Mouse (Mus musculus) hindbrain, embryonic 16.5 days (tissue): ENCODE measurements around the gene Glp2r. TPM values are rescaled to one million over a fixed set of nuclear protein-coding genes. Genes with fewer than 3 reads are reported as not detected.

ENCODE experiments used
- ATAC-seq: fragments of 200-750 bp; cut with Nextera tagmentation; 2 replicates; pipeline ENCODE4 v1.8.0; 2017; ENCODE audit warnings: moderate TSS enrichment, moderate library complexity
- H3K27ac ChIP-seq: fragments of 300-500 bp; sonication (generic); 2 replicates; pipeline ENCODE4 v1.5.1; 2014; ENCODE audit warnings: low read depth, mild to moderate bottlenecking, control low read depth, low read length, moderate library complexity
- H3K27me3 ChIP-seq: fragments of 300-500 bp; sonication (generic); replicated peaks from 2 replicates; pipeline ENCODE4 v1.6.1; 2014; ENCODE audit warnings: low read length; ENCODE audit not compliant: control insufficient read depth, insufficient read depth
- H3K36me3 ChIP-seq: fragments of 300-500 bp; sonication (generic); 2 replicates; pipeline ENCODE4 v1.6.1; 2014; ENCODE audit warnings: mild to moderate bottlenecking, low read length, moderate library complexity, mixed read lengths; ENCODE audit not compliant: control insufficient read depth, insufficient read depth
- H3K4me1 ChIP-seq: fragments of 300-500 bp; sonication (generic); 2 replicates; pipeline ENCODE4 v1.6.1; 2014; ENCODE audit warnings: low read depth, low read length; ENCODE audit not compliant: control insufficient read depth, insufficient read depth
- H3K4me2 ChIP-seq: fragments of 300-500 bp; sonication (generic); 2 replicates; pipeline ENCODE4 v1.6.1; 2014; ENCODE audit warnings: mild to moderate bottlenecking, low read length, control low read depth, moderate library complexity
- H3K4me3 ChIP-seq: fragments of 300-500 bp; sonication (generic); 2 replicates; pipeline ENCODE4 v1.5.1; 2014; ENCODE audit warnings: mild to moderate bottlenecking, low read length, control low read depth, moderate library complexity
- H3K9ac ChIP-seq: fragments of 300-500 bp; sonication (generic); 2 replicates; pipeline ENCODE4 v1.6.1; 2014; ENCODE audit warnings: low read depth, mild to moderate bottlenecking, control low read depth, low read length, moderate library complexity
- H3K9me3 ChIP-seq: fragments of 300-500 bp; sonication (generic); 2 replicates; pipeline ENCODE4 v1.6.1; 2014; ENCODE audit warnings: mild to moderate bottlenecking, low read length, moderate library complexity; ENCODE audit not compliant: control insufficient read depth
- WGBS: fragments of 180-500 bp; shearing (Covaris S2); extraction: QIAGEN DNeasy Blood & Tissue Kit; methylation state at CpG from one replicate; pipeline ENCODE4 v1.1.7; 2014; 5-methylcytosine and 5-hydroxymethylcytosine counted together
- polyA plus RNA-seq: library from polyadenylated mRNA; unstranded; fragments of >200 nt; fragmentation: Nextera tagmentation; extraction: Ambion mirVana; gene quantifications from 2 replicates; pipeline ENCODE4 v1.2.1, GENCODE M21; 2015

Glp2r gene
- polyA plus RNA-seq, 1 experiment from 2014 or later: 0.05 TPM

DNA sequence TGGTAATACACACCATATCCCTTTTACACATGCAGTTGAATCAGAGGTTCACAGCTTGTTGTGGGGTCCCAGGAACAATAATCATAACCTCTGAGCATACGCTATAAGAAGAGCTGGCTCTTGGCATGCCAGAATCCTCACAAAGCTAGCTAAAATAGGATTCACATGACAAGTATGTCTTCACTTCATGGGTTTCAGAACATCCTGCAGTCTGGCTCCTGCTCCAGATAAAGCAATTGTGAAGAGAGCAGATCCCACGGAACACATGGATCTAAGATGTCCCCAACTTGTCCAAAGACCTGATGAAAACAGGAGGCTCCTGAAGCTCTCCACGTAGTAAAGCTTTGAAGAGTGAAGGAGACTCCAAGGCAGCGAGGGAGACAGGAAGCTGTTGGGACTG is 55.6 kb downstream of the Glp2r start:
- Histone ChIP-seq H3K27me3 (no peaks in the 10 kb centered on the region), H3K4me3 (no peak overlapping the region), H3K9me3 (no peaks in the 10 kb centered on the region), H3K9ac (no peak overlapping the region), H3K36me3 (no peaks in the 10 kb centered on the region), H3K4me2 (no peak overlapping the region), H3K27ac (no peak overlapping the region), H3K4me1 (no peaks in the 10 kb centered on the region)
- ATAC-seq: no peak
- WGBS: 91% methylated on average over 4 of the region's 4 CpGs

DNA sequence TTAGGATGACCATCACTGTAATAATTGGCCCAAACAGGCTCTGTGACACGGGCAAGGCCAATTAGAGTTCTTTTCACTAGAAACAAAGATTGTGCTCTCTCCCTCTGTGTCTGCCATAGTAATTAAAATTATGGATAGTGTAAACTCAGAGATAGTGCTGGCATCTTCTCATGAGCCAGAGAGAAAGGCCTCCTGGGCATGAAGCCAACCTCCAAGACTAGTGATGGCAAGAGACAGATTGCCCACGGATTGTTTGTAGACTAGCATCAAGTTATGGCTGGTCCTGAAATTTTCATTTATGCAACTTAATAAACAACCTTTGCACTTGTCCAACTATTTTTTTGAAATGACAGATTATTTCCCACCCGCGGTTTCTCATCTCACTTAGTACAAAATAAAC is 58.0 kb downstream of the Glp2r start:
- 80% methylated on average over 4 of the region's 4 CpGs for WGBS
- Histone ChIP-seq H3K4me1 (no peaks in the 10 kb centered on the region), H3K4me2 (no peak overlapping the region), H3K36me3 (no peaks in the 10 kb centered on the region), H3K9me3 (no peaks in the 10 kb centered on the region), H3K4me3 (no peak overlapping the region), H3K27me3 (no peaks in the 10 kb centered on the region), H3K27ac (no peak overlapping the region), H3K9ac (no peak overlapping the region)
- no peak for ATAC-seq

DNA sequence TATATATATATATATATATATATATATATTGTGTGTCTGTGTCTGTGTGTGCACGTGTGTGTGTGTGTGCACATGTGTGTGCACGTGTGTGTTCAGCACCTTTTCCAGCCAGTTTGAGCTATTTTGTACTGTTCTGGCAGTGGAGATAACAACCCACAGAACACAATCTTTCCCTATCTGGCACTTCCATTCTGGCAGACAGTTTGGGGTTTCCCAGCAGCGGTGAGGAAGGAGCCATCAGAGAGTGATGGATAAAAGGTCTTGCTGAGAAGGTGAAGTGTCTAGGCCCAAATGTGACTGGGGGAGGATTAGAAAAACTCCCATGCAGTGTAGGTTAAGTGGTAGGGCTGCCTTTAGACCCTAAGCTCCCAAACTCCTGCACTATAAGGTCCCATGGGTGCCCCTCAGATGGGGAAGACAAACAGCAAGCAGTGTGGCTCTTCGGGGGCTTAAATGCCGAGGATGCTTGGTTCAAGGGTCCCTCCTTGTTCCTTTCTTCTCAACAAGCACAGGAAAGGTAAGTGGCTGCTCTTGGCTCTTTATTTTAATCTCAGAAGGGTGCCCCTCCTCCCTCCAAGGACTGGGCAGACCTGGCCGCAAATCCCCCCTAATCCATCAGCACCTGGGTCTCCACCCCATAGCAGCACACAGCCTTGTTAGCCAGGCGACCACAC is 76.1 kb downstream of the Glp2r start, which contains the start of gene Rcvrn:
TSS of gene Rcvrn (plus strand) at position 624 of the 674 bp plus-strand sequence.
- Histone ChIP-seq H3K36me3 (no peaks in the 10 kb centered on the region), H3K9me3 (no peaks in the 10 kb centered on the region; the same call in 1 of the 2 replicates), H3K4me1 (no peaks in the 10 kb centered on the region), H3K4me3 (no peak within 1 kb of the TSS), H3K27ac (no peak within 1 kb of the TSS), H3K4me2 (no peak within 1 kb of the TSS; the same call in 1 of the 2 replicates), H3K27me3 (no peaks in the 10 kb centered on the region), H3K9ac (no peak within 1 kb of the TSS)
- ATAC-seq: no peak
- 65% methylated on average over 7 of the region's 7 CpGs for WGBS

DNA sequence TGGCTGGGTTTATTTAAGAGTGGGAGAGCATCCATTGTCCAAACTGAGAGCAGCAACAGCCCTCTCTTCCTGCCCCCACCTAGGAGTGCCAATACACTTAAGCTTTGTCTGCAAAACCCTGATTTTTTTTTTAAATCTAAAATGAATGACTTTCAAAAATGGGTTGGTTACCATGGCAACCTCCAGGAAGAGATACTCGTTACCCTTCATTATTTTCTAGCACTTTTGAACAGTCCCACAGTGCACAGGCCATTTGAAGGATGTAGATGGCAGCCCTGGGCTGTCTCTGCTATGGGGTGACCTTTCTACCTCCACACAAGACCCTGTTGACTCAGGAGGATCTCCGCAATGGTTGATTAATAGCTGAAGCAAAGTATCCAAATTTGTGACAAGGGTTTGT is 84.8 kb downstream of the Glp2r start:
- Histone ChIP-seq H3K36me3 (no peaks in the 10 kb centered on the region), H3K4me3 (no peak overlapping the region), H3K9me3 (no peaks in the 10 kb centered on the region), H3K27me3 (no peaks in the 10 kb centered on the region), H3K4me1 (no peaks in the 10 kb centered on the region; the same call in 1 of the 2 replicates), H3K27ac (no peak overlapping the region), H3K9ac (no peak overlapping the region), H3K4me2 (no peak overlapping the region)
- ATAC-seq: no peak
- 52% methylated on average over 2 of the region's 2 CpGs for WGBS

DNA sequence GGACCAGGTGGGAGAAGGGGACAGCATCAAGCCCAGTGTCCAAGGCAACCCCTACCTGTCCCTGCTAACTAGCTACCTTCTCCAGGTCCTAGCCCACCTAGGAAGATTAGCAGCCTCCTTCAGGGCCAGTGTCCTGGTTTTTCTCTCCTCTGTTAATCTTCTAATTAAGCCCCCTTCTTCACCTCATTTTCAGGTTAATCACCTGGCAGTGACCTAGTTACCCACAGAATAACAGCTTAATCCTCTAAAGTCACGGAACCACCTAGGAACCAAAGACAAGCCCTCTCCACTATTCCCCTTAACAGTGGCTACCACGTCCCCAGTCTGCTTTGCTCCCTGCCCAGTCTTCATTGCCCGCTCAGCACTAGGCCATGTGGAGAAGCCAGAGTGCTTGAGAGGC is 89.1 kb downstream of the Glp2r start:
- ATAC-seq: no peak
- H3K27me3 ChIP-seq: no peaks in the 10 kb centered on the region
- H3K4me2 ChIP-seq: no peak overlapping the region
- no peak overlapping the region for H3K4me3 ChIP-seq
- H3K9me3 ChIP-seq: no peaks in the 10 kb centered on the region
- 85% methylated on average over 3 of the region's 3 CpGs for WGBS
- H3K4me1 ChIP-seq: no peaks in the 10 kb centered on the region; the same call in 1 of the 2 replicates
- H3K36me3 ChIP-seq: no peaks in the 10 kb centered on the region
- H3K27ac ChIP-seq: no peak overlapping the region
- H3K9ac ChIP-seq: no peak overlapping the region

DNA sequence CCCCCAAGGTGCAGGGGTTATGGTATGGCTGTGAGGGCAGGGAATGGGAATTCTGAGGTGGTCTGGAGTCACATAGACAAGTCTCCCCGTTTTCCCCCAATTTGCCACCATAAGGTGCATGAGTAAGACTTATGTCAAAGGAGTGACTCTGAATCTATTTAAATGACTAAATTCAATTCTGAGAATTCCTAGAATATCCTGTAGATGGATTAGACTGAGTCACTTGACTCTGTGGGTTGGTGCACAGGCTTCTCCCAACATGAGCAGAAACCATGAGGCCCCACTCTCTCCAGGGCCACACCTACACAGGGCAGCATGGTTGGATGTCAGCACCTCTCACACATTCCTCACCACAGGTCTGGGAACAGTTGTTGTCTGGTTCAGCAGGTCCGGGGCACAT is 91.0 kb downstream of the Glp2r start:
- Histone ChIP-seq H3K36me3 (no peaks in the 10 kb centered on the region), H3K4me1 (no peaks in the 10 kb centered on the region), H3K4me3 (no peak overlapping the region), H3K27me3 (no peaks in the 10 kb centered on the region), H3K27ac (no peak overlapping the region), H3K4me2 (no peak overlapping the region), H3K9ac (no peak overlapping the region), H3K9me3 (no peaks in the 10 kb centered on the region)
- WGBS: 83% methylated on average over 2 of the region's 2 CpGs
- no peak for ATAC-seq

DNA sequence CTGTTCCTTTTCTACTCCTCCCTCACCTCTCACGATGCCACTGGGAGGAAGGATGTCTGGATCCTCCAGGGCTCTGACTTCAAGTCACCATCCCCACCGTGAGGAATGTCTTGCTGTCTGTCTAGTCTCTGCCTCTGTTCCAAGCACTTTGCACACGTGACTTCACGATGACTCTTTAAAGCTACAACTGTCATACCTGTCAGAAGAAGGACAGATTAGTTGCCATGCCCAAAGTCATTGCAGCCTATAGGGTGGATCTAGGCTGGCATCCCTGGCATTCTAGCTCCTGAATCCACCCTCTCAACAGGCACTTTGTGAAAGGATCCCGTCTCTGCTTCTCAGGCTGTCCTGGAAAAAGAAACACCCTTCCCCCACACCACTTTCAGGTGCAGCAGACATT is 91.7 kb downstream of the Glp2r start:
- no peak for ATAC-seq
- Histone ChIP-seq H3K4me1 (no peaks in the 10 kb centered on the region), H3K4me2 (no peak overlapping the region), H3K4me3 (no peak overlapping the region), H3K9ac (no peak overlapping the region), H3K36me3 (no peaks in the 10 kb centered on the region), H3K27me3 (no peaks in the 10 kb centered on the region), H3K9me3 (no peaks in the 10 kb centered on the region), H3K27ac (no peak overlapping the region)
- 74% methylated on average over 5 of the region's 5 CpGs for WGBS

DNA sequence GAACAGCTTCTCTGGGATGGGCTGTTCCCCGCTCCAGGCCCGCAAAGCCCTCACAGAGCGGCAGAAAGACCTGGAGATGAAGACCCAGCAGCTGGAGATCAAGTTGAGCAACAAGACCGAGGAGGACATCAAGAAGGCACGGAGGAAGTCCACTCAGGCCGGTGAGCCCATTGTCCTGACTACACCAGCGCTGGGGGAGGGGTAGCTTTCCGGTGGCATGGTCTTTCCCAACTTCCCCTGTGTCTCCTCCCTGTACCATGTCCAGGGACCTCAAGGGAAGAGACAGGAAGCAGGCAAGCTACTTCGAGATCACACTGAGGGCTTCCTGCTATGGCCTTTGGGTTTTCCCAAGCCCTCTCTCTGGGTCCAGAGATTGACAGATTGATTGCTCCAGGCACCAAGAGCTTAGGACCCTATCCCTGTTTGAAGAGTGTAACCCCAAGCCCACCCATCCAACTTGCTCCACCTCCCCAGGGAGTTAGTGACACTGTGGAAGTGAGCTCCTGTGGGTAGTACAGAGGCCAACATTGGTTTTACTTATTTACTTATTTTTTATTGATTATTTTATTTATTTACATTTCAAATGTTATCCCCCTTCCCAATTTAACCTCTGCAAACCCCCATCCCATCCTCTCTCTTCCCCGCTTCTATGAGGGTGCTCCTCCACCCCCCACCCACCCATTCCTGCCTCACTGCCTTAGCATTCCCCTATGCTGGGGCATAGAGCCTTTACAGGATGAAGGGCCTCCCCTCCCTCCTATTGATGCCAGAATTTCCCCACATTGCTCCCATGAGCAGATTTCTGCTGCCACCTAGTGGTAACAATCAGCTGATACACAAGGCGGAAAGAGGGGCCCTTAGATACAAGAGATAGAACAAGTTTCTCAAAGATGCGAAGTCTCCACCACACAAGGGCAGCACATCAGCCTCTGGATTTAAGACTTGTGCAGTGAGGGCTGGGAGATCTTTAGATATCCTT is 95.1 kb downstream of the Glp2r start:
- Histone ChIP-seq H3K9me3 (no peaks in the 10 kb centered on the region), H3K4me1 (no peaks in the 10 kb centered on the region), H3K27ac (no peak overlapping the region), H3K27me3 (no peaks in the 10 kb centered on the region), H3K36me3 (no peaks in the 10 kb centered on the region), H3K4me3 (no peak overlapping the region), H3K9ac (no peak overlapping the region), H3K4me2 (no peak overlapping the region)
- peak; percentile 68 for ATAC-seq
- 57% methylated on average over 12 of the region's 12 CpGs for WGBS

DNA sequence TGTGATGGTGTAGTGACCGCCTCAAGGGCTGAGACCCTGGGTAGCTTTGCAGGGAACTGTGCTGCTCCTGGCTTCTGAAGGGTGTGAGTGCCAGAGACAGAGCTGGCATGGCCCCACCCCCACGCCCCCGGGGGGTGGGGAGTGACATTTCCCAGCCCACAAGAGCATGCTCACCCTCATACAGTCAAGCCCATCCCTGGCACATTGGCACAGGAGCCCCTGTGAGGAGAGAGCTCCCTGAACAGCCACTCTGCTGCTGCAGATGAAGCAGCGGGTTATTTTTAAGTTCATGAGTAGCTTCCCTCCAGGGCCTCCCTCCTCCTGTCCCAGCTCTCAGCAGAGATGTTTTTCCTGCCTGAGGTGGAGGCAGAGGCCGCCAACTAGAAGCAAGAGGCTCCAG is 98.8 kb downstream of the Glp2r start:
- no peak overlapping the region for H3K27ac ChIP-seq
- no peak for ATAC-seq
- no peaks in the 10 kb centered on the region for H3K9me3 ChIP-seq
- H3K4me3 ChIP-seq: no peak overlapping the region
- H3K27me3 ChIP-seq: no peaks in the 10 kb centered on the region
- no peak overlapping the region for H3K4me2 ChIP-seq
- H3K36me3 ChIP-seq: no peaks in the 10 kb centered on the region
- peaks cover 8% of the 10 kb centered on the region for H3K4me1 ChIP-seq
- no peak overlapping the region for H3K9ac ChIP-seq
- 85% methylated on average over 5 of the region's 5 CpGs for whole genome bisulfite sequencing
